Mouse (Mus musculus) layer of hippocampus, postnatal 14 days (tissue): ENCODE data around the gene Esrrb. TPM values are rescaled to one million over a fixed set of nuclear protein-coding genes. Genes with fewer than 3 reads are reported as not detected.

ENCODE experiments used
- DNase-seq, 2 experiments: peaks; one replicate each; pipeline ENCODE4 v3.0.0; 2021 to 2022; ENCODE audit warnings: low spot score in 2 of 2, mixed read lengths in 1 of 2
- long read RNA-seq, 2 experiments: library from polyadenylated mRNA; stranded (forward); transcript quantifications; one replicate each; pipeline ENCODE4 v2.0.0; 2021
- total RNA-seq, 2 experiments: library from RNA; stranded (reverse); gene quantifications; 2 replicates each; pipeline ENCODE4 v1.2.3; 2021

Esrrb gene
- 1 to 10 TPM; 1.5 to 1.7 TPM for total RNA-seq
- long read RNA-seq, experiment 1, result 0 reads
- long read RNA-seq, experiment 2, full-length matches to known transcripts, result 1 of 1 reads
- long read RNA-seq, experiment 2, partial matches to known transcripts, result 0 of 1 reads
- long read RNA-seq, experiment 2, other reads (novel, unspliced or antisense), result 0 of 1 reads

GRCm38 (mm10) chr12:86360696-86361631 lies at the start of gene Esrrb:
TSS of gene Esrrb (plus strand) at chr12:86361117.
- no peak for DNase-seq

- DNase-seq, result no peak
Observed at GRCm38 (mm10) chr12:86320629-86321028, 40.3 kb upstream of the Esrrb start.

- no peak for DNase-seq
Observed at GRCm38 (mm10) chr12:86324297-86324696, 36.6 kb upstream of the Esrrb start.

- no peak for DNase-seq
Observed at GRCm38 (mm10) chr12:86329813-86330212, 31.1 kb upstream of the Esrrb start.

- no peak for DNase-seq
Observed at GRCm38 (mm10) chr12:86330684-86331083, 30.2 kb upstream of the Esrrb start.

GRCm38 (mm10) chr12:86331248-86331647 lies 29.7 kb upstream of the Esrrb start:
- DNase-seq, result no peak

- no peak for DNase-seq
Observed at GRCm38 (mm10) chr12:86336209-86336608, 24.7 kb upstream of the Esrrb start.

- no peak for DNase-seq
Observed at GRCm38 (mm10) chr12:86336887-86337286, 24.0 kb upstream of the Esrrb start.

- no peak for DNase-seq
Observed at GRCm38 (mm10) chr12:86349477-86349876, 11.4 kb upstream of the Esrrb start.

GRCm38 (mm10) chr12:86359406-86359805 lies 1.5 kb upstream of the Esrrb start:
- no peak for DNase-seq

- DNase-seq, result no peak
Observed at GRCm38 (mm10) chr12:86359873-86360272, 1.0 kb upstream of the Esrrb start.

- DNase-seq, result no peak
Observed at GRCm38 (mm10) chr12:86364285-86364684, 3.4 kb downstream of the Esrrb start.

- no peak for DNase-seq
Observed at GRCm38 (mm10) chr12:86364756-86365155, 3.8 kb downstream of the Esrrb start.

GRCm38 (mm10) chr12:86370611-86371383 lies 9.9 kb downstream of the Esrrb start:
- no peak for DNase-seq

GRCm38 (mm10) chr12:86374286-86374685 lies 13.4 kb downstream of the Esrrb start:
- DNase-seq, result no peak

GRCm38 (mm10) chr12:86379672-86380213 lies 18.8 kb downstream of the Esrrb start:
- DNase-seq, result no peak

- no peak for DNase-seq
Observed at GRCm38 (mm10) chr12:86383803-86384202, 22.9 kb downstream of the Esrrb start.

- DNase-seq, result no peak
Observed at GRCm38 (mm10) chr12:86387671-86388270, 26.9 kb downstream of the Esrrb start.

GRCm38 (mm10) chr12:86394773-86395172 lies 33.9 kb downstream of the Esrrb start:
- DNase-seq, result no peak

- DNase-seq, result no peak
Observed at GRCm38 (mm10) chr12:86395326-86395725, 34.4 kb downstream of the Esrrb start.

- DNase-seq, result no peak
Observed at GRCm38 (mm10) chr12:86398762-86399161, 37.8 kb downstream of the Esrrb start.
